Mouse (Mus musculus): Measurements from ENCODE around the gene Areg. TPM values are rescaled to one million over a fixed set of nuclear protein-coding genes. Genes with fewer than 3 reads are reported as not detected.

Areg gene
- polyA plus RNA-seq, 1 experiment from 2014 or later = not detected

- H3K9ac ChIP-seq = no peak overlapping the region
- no peaks in the 10 kb centered on the region for H3K9me3 ChIP-seq (replicated peaks)
- no peak overlapping the region for H3K27ac ChIP-seq
- ATAC-seq = no peak
- WGBS (ENCODE audit: insufficient replicate concordance) = 57% methylated on average over 2 of the region's 2 CpGs
- H3K4me3 ChIP-seq = no peak overlapping the region
- H3K4me2 ChIP-seq = no peak overlapping the region
- H3K27me3 ChIP-seq (replicated peaks) = no peaks in the 10 kb centered on the region
- no peaks in the 10 kb centered on the region for H3K36me3 ChIP-seq
- no peaks in the 10 kb centered on the region for H3K4me1 ChIP-seq
These were observed 15.3 kb upstream of the Areg start for GRCm38 (mm10) chr5:91124140-91124539.

GRCm38 (mm10) chr5:91126623-91127022, 12.8 kb upstream of the Areg start:
- H3K36me3 ChIP-seq = no peaks in the 10 kb centered on the region
- H3K4me1 ChIP-seq = no peaks in the 10 kb centered on the region
- H3K4me2 ChIP-seq = no peak overlapping the region
- H3K27ac ChIP-seq = no peak overlapping the region
- ATAC-seq = no peak
- H3K9me3 ChIP-seq (replicated peaks) = no peaks in the 10 kb centered on the region
- H3K9ac ChIP-seq = no peak overlapping the region
- WGBS (ENCODE audit: insufficient replicate concordance) = 74% methylated on average over 1 of the region's 1 CpGs
- no peaks in the 10 kb centered on the region for H3K27me3 ChIP-seq (replicated peaks)
- H3K4me3 ChIP-seq = no peak overlapping the region

- H3K9ac ChIP-seq = no peak overlapping the region
- no peak overlapping the region for H3K27ac ChIP-seq
- peaks cover 23% of the 10 kb centered on the region for H3K27me3 ChIP-seq (replicated peaks)
- H3K4me1 ChIP-seq = no peaks in the 10 kb centered on the region
- no peak overlapping the region for H3K4me2 ChIP-seq
- no peak overlapping the region for H3K4me3 ChIP-seq
- no peaks in the 10 kb centered on the region for H3K9me3 ChIP-seq (replicated peaks)
- WGBS (ENCODE audit: insufficient replicate concordance) = 4% methylated on average over 1 of the region's 1 CpGs
- no peak for ATAC-seq
- no peaks in the 10 kb centered on the region for H3K36me3 ChIP-seq
These were observed 4.4 kb upstream of the Areg start for GRCm38 (mm10) chr5:91134961-91135360.

- no peak for ATAC-seq
- no peaks in the 10 kb centered on the region for H3K36me3 ChIP-seq
- peak overlapping the region; percentile 48; the same call in 1 of the 2 replicates for H3K4me3 ChIP-seq
- no peak overlapping the region for H3K27ac ChIP-seq
- H3K27me3 ChIP-seq (replicated peaks) = peaks cover 38% of the 10 kb centered on the region
- no peaks in the 10 kb centered on the region for H3K4me1 ChIP-seq
- H3K9ac ChIP-seq = no peak overlapping the region
- 3% methylated on average over 7 of the region's 7 CpGs for WGBS (ENCODE audit: insufficient replicate concordance)
- H3K9me3 ChIP-seq (replicated peaks) = no peaks in the 10 kb centered on the region
- H3K4me2 ChIP-seq = peak overlapping the region; percentile 75
These were observed 429 bp upstream of the Areg start for GRCm38 (mm10) chr5:91138970-91139369.

GRCm38 (mm10) chr5:91140896-91141448, 1.6 kb downstream of the Areg start:
- Histone ChIP-seq H3K9me3 (replicated peaks) (no peaks in the 10 kb centered on the region), H3K4me3 (no peak overlapping the region), H3K27me3 (replicated peaks) (peaks cover 38% of the 10 kb centered on the region), H3K27ac (no peak overlapping the region), H3K36me3 (no peaks in the 10 kb centered on the region), H3K4me2 (no peak overlapping the region), H3K4me1 (no peaks in the 10 kb centered on the region), H3K9ac (no peak overlapping the region)
- no peak for ATAC-seq
- 39% methylated on average over 13 of the region's 13 CpGs for WGBS (ENCODE audit: insufficient replicate concordance)

GRCm38 (mm10) chr5:91144971-91145370, 5.6 kb downstream of the Areg start:
- no peak overlapping the region for H3K9ac ChIP-seq
- peaks cover 15% of the 10 kb centered on the region for H3K27me3 ChIP-seq (replicated peaks)
- ATAC-seq = no peak
- H3K4me1 ChIP-seq = no peaks in the 10 kb centered on the region
- H3K9me3 ChIP-seq (replicated peaks) = no peaks in the 10 kb centered on the region
- H3K4me3 ChIP-seq = no peak overlapping the region
- H3K27ac ChIP-seq = no peak overlapping the region
- WGBS (ENCODE audit: insufficient replicate concordance) = 78% methylated on average over 9 of the region's 9 CpGs
- no peak overlapping the region for H3K4me2 ChIP-seq
- no peaks in the 10 kb centered on the region for H3K36me3 ChIP-seq

GRCm38 (mm10) chr5:91147001-91147400, 7.6 kb downstream of the Areg start:
- no peaks in the 10 kb centered on the region for H3K9me3 ChIP-seq (replicated peaks)
- no peak overlapping the region for H3K9ac ChIP-seq
- no peaks in the 10 kb centered on the region for H3K36me3 ChIP-seq
- no peak overlapping the region for H3K27ac ChIP-seq
- no peaks in the 10 kb centered on the region for H3K27me3 ChIP-seq (replicated peaks)
- ATAC-seq = no peak
- H3K4me3 ChIP-seq = no peak overlapping the region
- no peaks in the 10 kb centered on the region for H3K4me1 ChIP-seq
- 69% methylated on average over 1 of the region's 1 CpGs for WGBS (ENCODE audit: insufficient replicate concordance)
- no peak overlapping the region for H3K4me2 ChIP-seq

GRCm38 (mm10) chr5:91148054-91148453, 8.7 kb downstream of the Areg start:
- no peak overlapping the region for H3K9ac ChIP-seq
- H3K27ac ChIP-seq = no peak overlapping the region
- H3K36me3 ChIP-seq = no peaks in the 10 kb centered on the region
- no peak for ATAC-seq
- H3K9me3 ChIP-seq (replicated peaks) = no peaks in the 10 kb centered on the region
- no peak overlapping the region for H3K4me2 ChIP-seq
- WGBS (ENCODE audit: insufficient replicate concordance) = 56% methylated on average over 2 of the region's 2 CpGs
- no peaks in the 10 kb centered on the region for H3K27me3 ChIP-seq (replicated peaks)
- no peak overlapping the region for H3K4me3 ChIP-seq
- no peaks in the 10 kb centered on the region for H3K4me1 ChIP-seq

- no peak overlapping the region for H3K4me3 ChIP-seq
- no peak overlapping the region for H3K27ac ChIP-seq
- no peak for ATAC-seq
- H3K4me2 ChIP-seq = no peak overlapping the region
- H3K9ac ChIP-seq = no peak overlapping the region
- H3K9me3 ChIP-seq (replicated peaks) = no peaks in the 10 kb centered on the region
- WGBS (ENCODE audit: insufficient replicate concordance) = 74% methylated on average over 8 of the region's 8 CpGs
- no peaks in the 10 kb centered on the region for H3K4me1 ChIP-seq
- no peaks in the 10 kb centered on the region for H3K27me3 ChIP-seq (replicated peaks)
- no peaks in the 10 kb centered on the region for H3K36me3 ChIP-seq
These were observed 17.3 kb downstream of the Areg start for GRCm38 (mm10) chr5:91156677-91157076.

GRCm38 (mm10) chr5:91157169-91157568, 17.8 kb downstream of the Areg start:
- WGBS (ENCODE audit: insufficient replicate concordance) = 34% methylated on average over 3 of the region's 3 CpGs
- Histone ChIP-seq H3K9me3 (replicated peaks) (no peaks in the 10 kb centered on the region), H3K9ac (no peak overlapping the region), H3K4me1 (no peaks in the 10 kb centered on the region), H3K27me3 (replicated peaks) (no peaks in the 10 kb centered on the region), H3K4me2 (no peak overlapping the region), H3K36me3 (no peaks in the 10 kb centered on the region), H3K27ac (no peak overlapping the region), H3K4me3 (no peak overlapping the region)
- ATAC-seq = no peak

- Histone ChIP-seq H3K27me3 (replicated peaks) (no peaks in the 10 kb centered on the region), H3K27ac (no peak overlapping the region), H3K4me3 (no peak overlapping the region), H3K9me3 (replicated peaks) (no peaks in the 10 kb centered on the region), H3K4me2 (no peak overlapping the region), H3K9ac (no peak overlapping the region), H3K36me3 (no peaks in the 10 kb centered on the region), H3K4me1 (no peaks in the 10 kb centered on the region)
- 52% methylated on average over 4 of the region's 4 CpGs for WGBS (ENCODE audit: insufficient replicate concordance)
- ATAC-seq = no peak
These were observed 23.4 kb downstream of the Areg start for GRCm38 (mm10) chr5:91162787-91163186.

- Histone ChIP-seq H3K4me2 (no peak overlapping the region), H3K9me3 (replicated peaks) (no peaks in the 10 kb centered on the region), H3K27ac (no peak overlapping the region), H3K9ac (no peak overlapping the region), H3K36me3 (no peaks in the 10 kb centered on the region), H3K27me3 (replicated peaks) (no peaks in the 10 kb centered on the region), H3K4me1 (no peaks in the 10 kb centered on the region), H3K4me3 (no peak overlapping the region)
- ATAC-seq = no peak
- WGBS (ENCODE audit: insufficient replicate concordance) = 72% methylated on average over 5 of the region's 5 CpGs
These were observed 27.2 kb downstream of the Areg start for GRCm38 (mm10) chr5:91166601-91167000.

GRCm38 (mm10) chr5:91176397-91176796, 37.0 kb downstream of the Areg start:
- no peak for ATAC-seq

More at GRCm38 (mm10) chr5:91176397-91176796, 37.0 kb downstream of the Areg start:
- no peak overlapping the region for H3K9ac ChIP-seq
- H3K4me3 ChIP-seq = no peak overlapping the region
- no peak overlapping the region for H3K4me2 ChIP-seq
- H3K4me1 ChIP-seq = no peaks in the 10 kb centered on the region
- H3K27ac ChIP-seq = no peak overlapping the region
- H3K27me3 ChIP-seq (replicated peaks) = no peaks in the 10 kb centered on the region
- H3K36me3 ChIP-seq = no peaks in the 10 kb centered on the region
- no peaks in the 10 kb centered on the region for H3K9me3 ChIP-seq (replicated peaks)
